Mouse (Mus musculus) fibroblast of lung, adult 2 months (primary cell): Measurements from ENCODE around the gene Gm17651.

ENCODE experiments used
- DNase-seq: peaks from one replicate; pipeline ENCODE4 v3.0.0-alpha.2; 2011; ENCODE audit warnings: low read depth

The Gm17651 gene

DNA sequence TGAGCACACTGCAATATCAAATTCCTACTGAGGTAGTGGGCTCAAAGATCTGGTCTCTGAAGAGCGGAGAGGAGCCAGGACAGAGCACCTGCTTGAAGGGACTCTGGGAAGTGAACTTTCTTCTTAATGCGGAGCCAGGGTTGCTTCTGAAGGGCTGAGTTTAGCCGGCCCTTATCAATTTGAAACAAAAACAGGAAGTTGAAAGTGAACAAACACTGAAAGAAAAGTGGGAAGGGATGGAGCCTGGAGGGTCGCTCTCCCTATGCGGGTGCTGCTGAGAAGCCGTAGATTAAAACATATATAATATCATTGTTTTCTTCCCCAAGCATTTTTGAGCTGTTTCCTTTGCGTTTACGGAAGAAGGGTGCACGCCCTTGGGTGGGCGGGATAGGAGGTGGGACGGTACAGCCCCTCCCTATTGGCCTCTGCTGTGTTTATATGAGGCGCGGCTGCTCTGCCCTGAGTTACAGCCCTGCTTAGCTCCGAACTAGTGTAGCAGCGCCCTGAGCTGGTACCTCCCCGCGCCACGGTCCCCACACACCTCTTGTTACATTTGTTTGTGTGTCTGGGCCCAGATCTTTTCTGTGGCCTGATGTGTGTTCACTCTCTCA, 46.0 kb downstream of the Gm17651 start, which contains the start of gene Fmo5:
Fmo5 (plus strand) TSS at position 414 of the 611 bp plus-strand sequence.
- DNase-seq, result peak; percentile 39

DNA sequence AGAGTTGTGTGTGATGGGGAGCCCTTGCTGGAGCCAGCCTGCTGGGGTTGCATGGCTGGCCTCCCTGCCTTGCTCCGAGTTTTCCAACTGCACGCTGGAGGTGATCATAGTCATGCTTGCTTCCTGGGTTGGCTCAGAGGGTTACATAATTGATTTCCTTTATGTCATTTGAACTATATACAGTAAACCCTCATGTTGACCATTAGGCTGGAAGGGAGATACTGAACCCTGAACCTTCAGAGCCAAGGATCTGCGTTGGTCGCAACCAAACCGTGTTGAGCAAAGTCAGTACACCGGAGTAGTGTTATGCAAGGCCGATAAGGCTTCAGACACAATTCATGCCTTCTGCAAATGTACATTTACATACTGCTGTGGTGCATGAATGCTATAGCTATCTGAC, 46.6 kb downstream of the Gm17651 start:
- DNase-seq, result no peak

DNA sequence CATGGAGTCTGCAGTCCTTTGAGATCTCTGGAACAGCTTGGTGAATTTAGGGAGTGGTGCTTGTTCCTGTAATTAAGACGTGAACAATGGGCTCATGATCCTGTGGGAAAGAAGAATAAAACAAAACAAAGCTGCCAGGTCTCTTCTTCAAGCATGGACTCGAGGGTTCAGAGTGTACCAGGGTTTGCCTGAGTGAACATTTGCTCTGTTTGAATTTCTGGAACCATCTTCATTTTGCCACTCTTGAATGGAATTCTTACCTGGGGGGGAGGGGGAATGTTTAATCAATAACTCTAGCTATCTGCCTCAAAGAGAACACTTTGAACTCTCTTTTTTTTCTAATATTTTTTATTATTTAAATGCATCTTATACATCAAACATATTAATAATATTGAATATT, 49.9 kb downstream of the Gm17651 start:
- no peak for DNase-seq
